ENCODE assay signal across 1 mouse cellular context in the genomic region with DNA sequence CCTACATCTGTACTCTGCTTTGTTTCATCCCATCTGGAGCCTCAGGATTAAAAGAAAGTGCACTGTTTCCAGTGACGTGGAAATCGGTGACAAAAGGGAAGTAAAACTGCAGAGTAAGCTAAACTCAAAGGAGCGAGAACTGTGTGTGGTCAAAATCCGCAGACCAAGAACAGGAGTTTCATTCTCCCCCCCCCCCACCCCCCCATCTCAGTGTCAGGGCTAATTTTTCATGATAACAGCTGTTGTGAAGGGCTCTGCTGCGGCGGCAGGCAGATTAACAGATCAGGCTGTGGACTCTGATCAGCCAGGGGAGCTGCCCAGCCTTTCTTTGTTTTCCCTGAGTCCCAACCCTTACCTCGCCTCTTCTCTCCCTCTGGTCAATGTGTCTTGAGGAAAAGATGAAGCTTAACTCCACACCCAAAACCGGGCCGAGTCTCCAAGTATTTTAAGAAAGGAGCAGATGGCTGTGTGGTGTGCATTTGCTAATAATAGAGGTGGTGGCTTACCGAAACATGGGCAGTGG.
TF ChIP-seq lines count a peak whose summit lies in the region.

No protein-coding gene starts in this region.

TF ChIP-seq in CH12.LX, 34 proteins besides CTCF, POLR2A, EP300 and RAD21 (continued from another document):
- TF ChIP-seq TCF12 (IDR thresholded peaks at IDR 0.05; ENCODE audit: low read depth, low read length), result peak; percentile 60; the same call in 1 of the 2 replicates
- TF ChIP-seq MEF2A (IDR thresholded peaks at IDR 0.05; ENCODE audit: borderline replicate concordance, low read depth, low read length), result no peak
- TF ChIP-seq MAZ (IDR thresholded peaks at IDR 0.05; ENCODE audit: low read depth, low read length), result no peak
- peak; percentile 44 for TF ChIP-seq BHLHE40 (IDR thresholded peaks at IDR 0.05; ENCODE audit: low read depth, low read length)
- no peak for TF ChIP-seq KAT2A (IDR thresholded peaks at IDR 0.05; ENCODE audit: insufficient replicate concordance, low read length)
- TF ChIP-seq RCOR1 (conservative IDR thresholded peaks at IDR 0.05; ENCODE audit: low read depth, low read length), result 0 out of 2 replicates have a peak, but pooled peaks have one; percentile 41
